Mouse (Mus musculus): ENCODE data around the gene Mgp. TPM values are rescaled to one million over a fixed set of nuclear protein-coding genes. Genes with fewer than 3 reads are reported as not detected.

Gene Mgp
- 156 and 163 TPM in 2 replicates for polyA plus RNA-seq (2012; rRNA removed)

DNA sequence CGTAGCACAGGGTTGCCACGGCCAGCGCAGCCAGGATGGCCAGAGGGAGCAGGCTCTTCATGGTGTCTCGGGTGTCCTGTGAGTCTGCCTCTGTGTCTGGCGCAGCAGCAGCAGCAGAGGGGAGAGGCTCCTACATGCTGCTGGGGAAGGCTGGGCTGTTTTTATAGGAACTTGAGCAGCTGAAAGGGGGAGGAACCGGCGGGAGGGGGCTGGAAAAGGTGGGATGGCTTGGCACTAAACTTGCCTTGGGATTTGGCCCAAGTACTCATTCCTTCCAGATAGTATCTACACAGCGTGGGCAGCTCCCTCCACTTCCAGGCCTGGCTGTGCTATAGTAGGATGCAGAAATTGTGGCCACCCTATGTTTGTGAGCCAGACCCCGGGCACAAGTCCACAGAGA is at the start of gene Mgp:
Mgp (minus strand) TSS at position 154 of the 400 bp plus-strand sequence.
- DNase-seq (ENCODE audit: extremely low spot score in 1 of 2, low spot score in 1 of 2): peak; percentile 36 to 78

GRCm38 (mm10) chr6:136925049-136925448 is 49.4 kb upstream of the Mgp start:
- DNase-seq (ENCODE audit: extremely low spot score in 1 of 2, low spot score in 1 of 2): no peak

GRCm38 (mm10) chr6:136923532-136923931 is 47.9 kb upstream of the Mgp start, which contains the start of gene Pde6h:
Gene Pde6h (plus strand): TSS chr6:136923832.
- DNase-seq (ENCODE audit: extremely low spot score in 1 of 2, low spot score in 1 of 2): no peak

DNA sequence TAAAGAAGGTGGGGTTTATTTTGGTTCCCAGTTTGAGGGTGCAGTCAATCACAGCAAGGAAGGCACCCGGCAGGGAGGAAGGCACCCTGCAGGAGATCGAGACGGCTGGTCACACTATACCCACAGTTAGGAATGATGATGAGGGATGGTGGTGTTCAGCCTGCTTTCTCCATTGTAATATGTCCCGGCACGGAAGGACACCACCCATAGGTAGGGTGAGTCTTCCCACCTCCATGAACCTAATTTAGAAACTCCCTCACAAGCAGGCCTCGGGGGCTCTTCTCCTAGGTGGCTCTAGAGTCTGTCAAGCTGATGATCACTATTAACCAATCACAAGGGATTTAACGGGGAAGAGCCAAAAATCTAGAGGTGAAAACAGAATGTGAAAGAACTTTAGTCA is 47.2 kb upstream of the Mgp start:
- no peak for DNase-seq (ENCODE audit: extremely low spot score in 1 of 2, low spot score in 1 of 2)

DNA sequence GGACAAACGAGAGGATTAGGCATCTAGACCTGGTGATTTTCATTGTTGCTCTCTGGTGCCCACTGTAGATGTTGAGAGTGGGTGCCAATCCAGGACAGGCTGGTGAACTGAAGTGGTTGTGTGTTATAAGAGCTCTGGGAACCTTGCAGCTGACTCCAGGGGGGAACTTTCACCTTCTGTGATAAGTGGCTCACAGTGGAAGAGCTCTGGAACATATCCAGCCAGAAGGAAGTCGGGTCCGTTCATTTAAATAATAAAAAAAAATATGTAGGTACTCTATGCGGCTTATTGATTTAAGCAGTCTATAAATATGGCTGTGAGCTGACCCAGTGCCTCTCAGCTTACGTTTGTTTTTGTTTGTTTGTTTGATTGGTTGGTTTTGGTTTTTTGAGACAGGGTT is 46.5 kb upstream of the Mgp start, which contains the start of gene Erp27:
Erp27 (minus strand) TSS at position 101 of the 400 bp plus-strand sequence.
- no peak for DNase-seq (ENCODE audit: extremely low spot score in 1 of 2, low spot score in 1 of 2)

- DNase-seq (ENCODE audit: extremely low spot score in 1 of 2, low spot score in 1 of 2): no peak
Measured at GRCm38 (mm10) chr6:136921601-136922000, 46.0 kb upstream of the Mgp start.

GRCm38 (mm10) chr6:136920320-136921257 is 45.0 kb upstream of the Mgp start:
- DNase-seq (ENCODE audit: extremely low spot score in 1 of 2, low spot score in 1 of 2): peak in 1 of 2 experiments; percentile 94

DNA sequence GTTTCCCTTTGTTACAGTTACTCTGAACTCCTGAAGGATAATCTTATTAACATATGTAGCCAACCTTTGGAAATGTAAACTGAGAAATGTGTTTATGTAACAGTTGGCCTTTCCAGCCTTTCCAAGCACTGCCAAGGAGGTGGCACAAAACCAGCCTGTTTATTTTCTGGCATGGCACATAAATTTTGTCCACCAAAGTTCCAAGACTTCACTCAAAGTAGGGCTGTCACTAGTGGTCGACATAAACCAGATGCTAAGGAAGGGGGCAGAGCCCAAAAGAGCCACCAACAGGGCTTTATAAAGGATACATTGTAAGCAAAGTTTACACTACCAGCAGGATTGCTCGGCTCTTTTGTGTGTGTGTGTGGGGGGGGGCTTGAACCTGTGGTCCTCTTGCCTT is 42.3 kb upstream of the Mgp start:
- no peak for DNase-seq (ENCODE audit: extremely low spot score in 1 of 2, low spot score in 1 of 2)

GRCm38 (mm10) chr6:136915721-136916395 is 40.2 kb upstream of the Mgp start:
- DNase-seq (ENCODE audit: extremely low spot score in 1 of 2, low spot score in 1 of 2): no peak

DNA sequence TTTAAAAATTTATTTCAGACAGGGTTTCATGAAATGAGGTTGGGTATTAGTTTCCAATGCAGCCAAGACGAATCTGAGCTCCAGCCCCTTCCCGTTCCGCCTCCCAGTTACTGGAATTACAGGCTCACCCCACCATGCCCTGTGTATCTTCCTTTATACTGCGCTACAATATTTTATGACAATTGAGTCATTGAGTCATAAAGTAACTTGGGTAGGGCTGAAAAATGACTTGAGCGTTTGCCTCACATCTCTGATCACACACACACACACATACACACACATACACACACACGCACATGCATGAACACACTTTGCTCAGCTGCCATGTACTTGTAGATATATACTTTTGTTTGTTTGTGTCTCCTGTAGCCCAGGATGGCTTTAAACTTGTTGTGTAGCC is 38.6 kb upstream of the Mgp start:
- DNase-seq (ENCODE audit: extremely low spot score in 1 of 2, low spot score in 1 of 2): no peak

GRCm38 (mm10) chr6:136913384-136914126 is 37.9 kb upstream of the Mgp start:
- no peak for DNase-seq (ENCODE audit: extremely low spot score in 1 of 2, low spot score in 1 of 2)

DNA sequence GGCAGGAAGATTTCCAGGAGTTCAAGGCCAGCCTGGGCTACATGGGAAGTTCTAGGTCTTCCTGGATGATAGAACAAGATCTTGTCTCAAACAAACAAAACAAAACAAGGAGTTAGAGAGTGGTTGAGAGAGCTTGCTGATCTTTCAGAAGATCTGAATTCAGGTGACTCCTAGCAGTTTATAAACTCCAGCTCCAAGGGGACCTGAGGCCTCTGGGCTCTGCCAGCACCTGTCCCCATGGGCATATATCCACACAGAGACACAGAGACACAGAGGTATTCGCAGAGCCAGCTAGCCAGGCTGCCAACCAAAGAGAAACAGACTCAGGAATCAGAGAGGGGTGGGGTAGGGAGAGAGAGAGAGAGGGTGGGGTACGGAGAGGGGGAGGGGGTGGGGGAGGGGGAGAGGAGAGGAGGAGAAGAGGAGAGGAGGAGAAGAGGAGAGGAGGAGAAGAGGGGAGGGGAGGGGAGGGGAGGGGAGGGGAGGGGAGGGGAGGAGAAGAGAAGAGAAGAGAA is 37.2 kb upstream of the Mgp start:
- DNase-seq (ENCODE audit: extremely low spot score in 1 of 2, low spot score in 1 of 2): no peak

GRCm38 (mm10) chr6:136910247-136910890 is 34.7 kb upstream of the Mgp start:
- DNase-seq (ENCODE audit: extremely low spot score in 1 of 2, low spot score in 1 of 2): no peak

DNA sequence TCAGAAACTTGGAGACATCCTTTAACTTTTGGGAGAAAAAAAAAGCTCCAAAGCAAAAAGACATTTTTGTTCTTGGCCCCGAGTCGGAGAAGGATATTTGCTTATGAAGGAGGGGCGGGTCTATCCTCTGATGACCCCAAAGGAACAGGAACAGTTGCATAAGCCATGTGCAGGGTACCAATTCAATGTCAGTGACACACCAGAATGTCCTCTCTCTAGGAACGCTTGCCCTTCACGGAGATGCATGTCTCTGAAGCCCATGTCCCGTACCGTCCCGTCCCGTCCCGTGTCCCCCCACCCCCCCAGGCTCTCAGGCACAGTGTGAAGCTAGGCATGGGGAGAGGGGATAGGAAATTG is 31.3 kb upstream of the Mgp start:
- DNase-seq (ENCODE audit: extremely low spot score in 1 of 2, low spot score in 1 of 2): no peak

DNA sequence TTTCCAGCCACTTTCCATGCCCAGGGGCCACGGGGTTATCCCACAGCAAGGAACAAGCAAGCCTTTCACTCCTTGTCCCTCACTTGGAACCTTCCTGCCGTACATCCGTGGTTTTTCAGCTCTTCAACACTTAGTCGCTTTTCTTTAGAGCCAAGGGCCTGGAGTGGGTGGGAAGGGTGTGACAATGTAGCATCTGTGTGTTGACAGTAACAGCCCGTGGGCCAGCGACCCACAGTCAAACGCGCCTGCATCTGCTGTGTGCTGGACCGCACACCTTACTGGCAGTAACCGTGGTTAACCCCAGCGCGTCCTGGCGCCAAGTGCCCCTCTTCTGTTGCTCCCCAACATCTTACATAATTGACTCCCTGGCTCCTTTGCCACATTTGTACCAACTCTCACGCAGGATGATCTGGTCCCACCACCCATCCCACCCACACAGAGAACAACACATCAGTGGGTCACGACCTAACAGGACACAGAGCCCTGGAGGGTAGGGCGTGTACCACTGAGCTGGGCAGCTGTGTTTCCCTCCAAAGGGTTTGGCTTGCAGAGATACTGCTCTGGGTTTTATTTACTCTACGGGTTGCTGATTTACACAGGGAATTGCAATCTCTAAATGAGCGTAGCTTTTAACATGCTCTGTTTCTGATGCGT is 30.8 kb upstream of the Mgp start:
- no peak for DNase-seq (ENCODE audit: extremely low spot score in 1 of 2, low spot score in 1 of 2)

DNA sequence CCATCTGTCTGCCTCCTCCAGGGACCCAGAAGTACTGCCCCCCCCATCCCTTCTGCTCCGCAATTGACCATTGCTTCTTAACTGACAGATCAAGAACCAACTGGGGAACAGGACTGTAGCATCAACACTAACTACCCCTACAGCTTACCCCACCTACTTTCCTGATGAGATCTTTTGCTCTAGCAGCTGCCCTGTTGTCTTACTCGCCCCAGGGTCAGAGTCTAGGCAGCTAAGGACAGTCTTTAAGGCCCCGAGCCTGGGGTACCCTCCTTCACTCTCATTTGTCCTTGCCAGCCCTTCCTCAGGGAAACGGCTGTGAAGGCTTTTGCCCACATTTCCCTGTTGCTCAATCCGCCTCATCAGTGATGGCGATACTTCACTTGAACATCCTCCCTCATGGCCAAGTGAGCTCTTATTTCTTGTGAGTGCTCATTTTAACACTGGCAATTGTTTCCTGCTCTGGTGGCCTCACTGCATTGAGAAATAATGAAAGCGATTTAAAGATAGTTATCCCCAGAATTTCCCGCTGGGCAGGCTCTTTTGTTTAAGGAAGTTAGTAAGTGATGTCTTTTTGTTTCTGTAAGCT is 28.4 kb upstream of the Mgp start:
- DNase-seq (ENCODE audit: extremely low spot score in 1 of 2, low spot score in 1 of 2): no peak

DNA sequence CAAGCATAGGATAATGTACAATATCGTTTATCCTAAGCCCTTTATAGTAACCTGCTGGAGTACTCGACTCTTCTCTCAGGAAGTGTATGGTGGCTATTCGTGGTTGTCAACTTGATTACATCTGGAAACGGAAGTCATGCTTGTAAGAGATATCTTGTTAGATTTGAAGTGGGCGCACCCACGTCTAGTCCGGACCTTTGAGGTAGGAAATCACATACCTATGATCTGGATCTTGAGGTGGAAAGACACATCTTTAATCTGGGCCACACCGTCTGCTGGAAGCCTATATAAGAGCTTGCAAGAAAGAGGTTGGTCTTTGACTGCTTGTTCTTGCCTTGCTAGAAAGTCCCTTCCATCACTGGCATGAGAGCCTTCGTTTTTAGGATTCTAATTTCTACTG is 26.9 kb upstream of the Mgp start:
- DNase-seq (ENCODE audit: extremely low spot score in 1 of 2, low spot score in 1 of 2): no peak

GRCm38 (mm10) chr6:136901010-136901409 is 25.4 kb upstream of the Mgp start:
- DNase-seq (ENCODE audit: extremely low spot score in 1 of 2, low spot score in 1 of 2): no peak

- DNase-seq (ENCODE audit: extremely low spot score in 1 of 2, low spot score in 1 of 2): no peak
Measured at GRCm38 (mm10) chr6:136900369-136901009, 24.9 kb upstream of the Mgp start.

All from frontal cortex, adult 2 months (tissue).